Mouse (Mus musculus): ENCODE results near the gene Olfr371. TPM values are rescaled to one million over a fixed set of nuclear protein-coding genes. Genes with fewer than 3 reads are reported as not detected.

Olfr371 gene
- polyA plus RNA-seq (2014; fragmentation: Illumina TruSeq; extraction: RNeasy Lipid Tissue Mini Kit (QIAGEN cat#74804); ENCODE audit: low read depth, low replicate concordance): not detected

DNA sequence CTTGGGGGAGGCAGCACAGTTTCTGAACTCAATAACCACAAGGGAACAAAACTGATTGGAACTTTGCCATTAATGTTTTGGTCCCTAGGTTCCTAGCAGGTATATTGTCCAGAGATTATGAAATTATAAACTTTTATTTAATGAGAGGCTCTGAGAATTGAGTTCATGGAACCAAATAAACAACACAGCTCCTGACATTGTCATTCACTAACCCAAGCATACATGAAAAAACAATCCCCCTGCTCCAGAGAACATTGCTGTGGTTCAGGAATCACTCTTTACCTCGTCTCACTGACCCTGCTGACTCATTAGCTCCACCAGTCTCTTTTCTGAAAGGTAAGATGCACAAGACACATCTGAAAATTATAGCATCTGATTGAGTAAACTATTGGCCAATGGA lies at the start of gene Olfr371:
TSS of gene Olfr371 (plus strand) at position 301 of the 400 bp plus-strand sequence.

Other genes starting within 250 kb of the Olfr371 start
- gene Junb, start 247.3 kb upstream of the Olfr371 start, polyA plus RNA-seq (2014; fragmentation: Illumina TruSeq; extraction: RNeasy Lipid Tissue Mini Kit (QIAGEN cat#74804); ENCODE audit: low read depth, low replicate concordance): 1.7 TPM
- 26.9 TPM for gene Hook2, start 235.4 kb upstream of the Olfr371 start, polyA plus RNA-seq (2014; fragmentation: Illumina TruSeq; extraction: RNeasy Lipid Tissue Mini Kit (QIAGEN cat#74804); ENCODE audit: low read depth, low replicate concordance)
- 3.1 TPM for gene Best2, start 211.5 kb upstream of the Olfr371 start, polyA plus RNA-seq (2014; fragmentation: Illumina TruSeq; extraction: RNeasy Lipid Tissue Mini Kit (QIAGEN cat#74804); ENCODE audit: low read depth, low replicate concordance)
- 11.1 TPM for gene Asna1, start 200.7 kb upstream of the Olfr371 start, polyA plus RNA-seq (2014; fragmentation: Illumina TruSeq; extraction: RNeasy Lipid Tissue Mini Kit (QIAGEN cat#74804); ENCODE audit: low read depth, low replicate concordance)
- gene Trir, start 199.2 kb upstream of the Olfr371 start, polyA plus RNA-seq (2014; fragmentation: Illumina TruSeq; extraction: RNeasy Lipid Tissue Mini Kit (QIAGEN cat#74804); ENCODE audit: low read depth, low replicate concordance): 13.3 TPM
- 12.3 TPM for gene Tnpo2, start 189.1 kb upstream of the Olfr371 start, polyA plus RNA-seq (2014; fragmentation: Illumina TruSeq; extraction: RNeasy Lipid Tissue Mini Kit (QIAGEN cat#74804); ENCODE audit: low read depth, low replicate concordance)
- gene Fbxw9, start 165.9 kb upstream of the Olfr371 start, polyA plus RNA-seq (2014; fragmentation: Illumina TruSeq; extraction: RNeasy Lipid Tissue Mini Kit (QIAGEN cat#74804); ENCODE audit: low read depth, low replicate concordance): 2.6 TPM
- gene Gm5741, start 158.0 kb upstream of the Olfr371 start, polyA plus RNA-seq (2014; fragmentation: Illumina TruSeq; extraction: RNeasy Lipid Tissue Mini Kit (QIAGEN cat#74804); ENCODE audit: low read depth, low replicate concordance): not detected
- gene Dhps, start 154.2 kb upstream of the Olfr371 start, polyA plus RNA-seq (2014; fragmentation: Illumina TruSeq; extraction: RNeasy Lipid Tissue Mini Kit (QIAGEN cat#74804); ENCODE audit: low read depth, low replicate concordance): 23.2 TPM
- gene Wdr83os, start 145.2 kb upstream of the Olfr371 start, polyA plus RNA-seq (2014; fragmentation: Illumina TruSeq; extraction: RNeasy Lipid Tissue Mini Kit (QIAGEN cat#74804); ENCODE audit: low read depth, low replicate concordance): 5.8 TPM
- gene Wdr83, start 144.7 kb upstream of the Olfr371 start, polyA plus RNA-seq (2014; fragmentation: Illumina TruSeq; extraction: RNeasy Lipid Tissue Mini Kit (QIAGEN cat#74804); ENCODE audit: low read depth, low replicate concordance): 2.8 TPM
- gene Man2b1, start 142.7 kb upstream of the Olfr371 start, polyA plus RNA-seq (2014; fragmentation: Illumina TruSeq; extraction: RNeasy Lipid Tissue Mini Kit (QIAGEN cat#74804); ENCODE audit: low read depth, low replicate concordance): 9.3 TPM
- gene Zfp791, start 102.9 kb upstream of the Olfr371 start, polyA plus RNA-seq (2014; fragmentation: Illumina TruSeq; extraction: RNeasy Lipid Tissue Mini Kit (QIAGEN cat#74804); ENCODE audit: low read depth, low replicate concordance): 6.6 TPM
- not detected for gene Cks1brt, start 74.1 kb upstream of the Olfr371 start, polyA plus RNA-seq (2014; fragmentation: Illumina TruSeq; extraction: RNeasy Lipid Tissue Mini Kit (QIAGEN cat#74804); ENCODE audit: low read depth, low replicate concordance)
- 47.1 TPM for gene Orc6, start 73.6 kb downstream of the Olfr371 start, polyA plus RNA-seq (2014; fragmentation: Illumina TruSeq; extraction: RNeasy Lipid Tissue Mini Kit (QIAGEN cat#74804); ENCODE audit: low read depth, low replicate concordance)
- gene Vps35, start 73.8 kb downstream of the Olfr371 start, polyA plus RNA-seq (2014; fragmentation: Illumina TruSeq; extraction: RNeasy Lipid Tissue Mini Kit (QIAGEN cat#74804); ENCODE audit: low read depth, low replicate concordance): 361 TPM
- gene Mylk3, start 160.4 kb downstream of the Olfr371 start, polyA plus RNA-seq (2014; fragmentation: Illumina TruSeq; extraction: RNeasy Lipid Tissue Mini Kit (QIAGEN cat#74804); ENCODE audit: low read depth, low replicate concordance): 0.13 TPM
- gene 4921524J17Rik, start 206.8 kb downstream of the Olfr371 start, polyA plus RNA-seq (2014; fragmentation: Illumina TruSeq; extraction: RNeasy Lipid Tissue Mini Kit (QIAGEN cat#74804); ENCODE audit: low read depth, low replicate concordance): 53.8 TPM